Mouse (Mus musculus) myocyte (in vitro differentiated cells): ENCODE results near the gene Ern1.
A peak's percentile ranks its signal among the peaks of the same experiment; 100 is the strongest.

Experiments used
- CEBPB ChIP-seq: IDR thresholded peaks from 2 replicates; pipeline ENCODE4 v1.6.1; 2011; ENCODE audit warnings: mild to moderate bottlenecking, moderate library complexity; ENCODE audit not compliant: poor library complexity, insufficient read depth, severe bottlenecking
- E2F4 ChIP-seq: IDR thresholded peaks from one replicate; pipeline ENCODE4 v1.6.1; 2011; ENCODE audit warnings: mild to moderate bottlenecking, control low read depth, moderate library complexity; ENCODE audit not compliant: insufficient read depth
- MAX ChIP-seq: IDR thresholded peaks from one replicate; pipeline ENCODE4 v1.6.1; 2011; ENCODE audit warnings: low read depth, mild to moderate bottlenecking, control low read depth
- POLR2A ChIP-seq: IDR thresholded peaks from one replicate; pipeline ENCODE4 v1.6.1; 2011; ENCODE audit warnings: low read depth, mild to moderate bottlenecking, control low read depth, moderate library complexity; ENCODE audit not compliant: insufficient read length
- POLR2AphosphoS2 ChIP-seq: IDR thresholded peaks from one replicate; pipeline ENCODE4 v1.6.1; 2011; ENCODE audit warnings: low read depth, control low read depth; ENCODE audit not compliant: insufficient read length
- SRF ChIP-seq: IDR thresholded peaks from one replicate; pipeline ENCODE4 v1.6.1; 2011; ENCODE audit warnings: low read depth; ENCODE audit not compliant: control insufficient read depth, insufficient read length
- TCF12 ChIP-seq: IDR thresholded peaks from one replicate; pipeline ENCODE4 v1.6.1; 2011; ENCODE audit warnings: mild to moderate bottlenecking, control low read depth; ENCODE audit not compliant: poor library complexity, insufficient read depth, severe bottlenecking
- TCF3 ChIP-seq: IDR thresholded peaks from one replicate; pipeline ENCODE4 v1.6.1; 2011; ENCODE audit warnings: low read depth, control low read depth; ENCODE audit not compliant: insufficient read length
- USF1 ChIP-seq: IDR thresholded peaks from one replicate; pipeline ENCODE4 v1.6.1; 2011; ENCODE audit warnings: low read depth, mild to moderate bottlenecking, control low read depth, moderate library complexity

DNA sequence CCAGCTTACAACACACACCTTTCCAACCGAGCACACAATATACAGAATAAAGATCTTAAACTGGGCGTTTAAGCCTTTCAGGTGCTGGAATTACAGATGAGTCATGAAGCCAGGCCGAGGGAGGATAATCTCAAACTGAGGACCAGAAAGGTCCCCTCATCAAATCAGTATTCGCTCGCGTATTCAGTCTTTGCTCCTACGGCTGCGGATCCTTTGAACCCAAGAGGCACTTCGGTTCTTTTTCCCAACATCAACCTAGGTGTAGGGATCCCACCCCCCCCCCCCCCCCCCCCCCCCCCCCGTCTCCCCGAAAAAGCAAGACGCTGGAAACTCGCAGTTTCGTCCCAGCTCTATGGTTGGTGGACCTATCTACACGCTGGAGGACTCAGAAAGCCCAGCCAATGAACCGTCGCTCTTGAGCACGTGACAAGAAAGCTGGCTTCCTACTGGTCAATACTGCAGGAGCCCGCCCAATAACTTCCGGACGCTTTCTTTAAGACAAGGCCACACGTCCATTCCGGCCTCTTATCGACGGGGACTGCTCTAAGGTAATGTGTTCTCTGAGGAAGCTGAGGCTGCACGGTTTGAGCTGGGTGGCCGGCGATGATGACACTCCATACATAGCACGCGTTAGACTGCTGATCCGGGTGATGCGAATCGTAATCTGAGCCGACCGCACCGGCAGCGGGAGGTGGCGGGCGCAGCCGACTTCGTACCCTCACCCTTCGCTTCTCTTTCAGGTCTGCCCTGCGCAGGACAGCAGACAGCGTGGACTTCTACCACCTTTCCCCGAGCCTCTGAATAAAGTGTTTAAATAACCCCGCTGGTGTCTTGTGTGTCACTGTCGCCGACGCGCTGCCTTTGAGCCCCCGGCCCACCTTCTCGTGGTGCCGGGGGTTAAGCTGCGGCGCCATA is 13.0 kb upstream of the Ern1 start:
- TF ChIP-seq CEBPB: no peak
- TF ChIP-seq POLR2AphosphoS2: peak; percentile 100
- peak; percentile 100 for TF ChIP-seq POLR2A
- TF ChIP-seq USF1: peak; percentile 100
- no peak for TF ChIP-seq TCF12
- TF ChIP-seq MAX: no peak
- TF ChIP-seq TCF3: no peak
- TF ChIP-seq E2F4: no peak
- TF ChIP-seq SRF: no peak
